Mouse (Mus musculus) ovary, adult 18-20 months (tissue): ENCODE data around the gene B3glct.

Experiments
- DNase-seq: peaks from one replicate; pipeline ENCODE4 v3.0.0; 2022; ENCODE audit warnings: low spot score, mixed read lengths

Gene B3glct

DNA sequence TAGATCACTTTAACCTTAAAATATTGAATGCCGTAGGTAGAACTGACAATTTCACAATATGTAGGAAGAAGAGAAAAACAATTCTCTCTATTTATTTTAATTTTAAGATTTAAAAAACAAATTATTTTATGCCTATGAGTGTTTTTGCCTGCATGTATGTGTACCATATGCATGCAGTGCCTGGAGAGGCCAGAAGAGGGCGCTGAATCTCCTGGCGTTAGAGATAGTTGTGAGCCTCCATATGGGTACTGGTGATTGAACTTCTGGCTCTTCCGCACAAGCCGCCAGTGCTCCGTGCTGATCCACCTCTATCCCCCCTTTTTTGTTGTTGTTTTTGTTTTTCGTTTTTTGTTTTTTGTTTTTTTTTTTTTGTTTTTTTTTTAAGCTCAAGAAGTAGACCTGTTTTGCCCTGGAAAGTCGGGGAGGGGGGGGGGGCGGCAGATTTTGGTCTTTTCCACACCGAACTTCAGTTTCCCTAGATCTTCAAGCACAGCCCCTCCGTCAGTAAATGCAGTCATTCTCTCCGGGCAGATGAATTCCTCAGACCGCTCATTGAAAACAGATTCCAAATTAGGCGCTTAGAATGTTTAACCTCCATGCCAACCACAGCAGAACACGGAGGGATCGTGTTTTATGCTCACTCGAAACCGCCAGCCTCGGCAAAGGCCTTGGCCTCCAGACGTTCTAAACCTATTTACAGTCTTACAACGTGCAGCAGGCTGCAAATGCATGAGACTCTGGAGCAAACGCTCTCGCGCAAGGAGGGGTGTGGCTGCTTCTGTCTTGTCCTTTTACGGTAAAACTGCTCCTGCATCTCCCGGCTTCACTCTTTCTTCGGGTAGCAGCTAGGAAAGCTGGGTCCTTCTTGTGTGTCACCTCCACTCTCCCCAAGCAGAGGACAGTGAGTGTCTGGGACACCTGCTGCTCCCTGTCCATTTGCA, 70.9 kb downstream of the B3glct start:
- DNase-seq = no peak

DNA sequence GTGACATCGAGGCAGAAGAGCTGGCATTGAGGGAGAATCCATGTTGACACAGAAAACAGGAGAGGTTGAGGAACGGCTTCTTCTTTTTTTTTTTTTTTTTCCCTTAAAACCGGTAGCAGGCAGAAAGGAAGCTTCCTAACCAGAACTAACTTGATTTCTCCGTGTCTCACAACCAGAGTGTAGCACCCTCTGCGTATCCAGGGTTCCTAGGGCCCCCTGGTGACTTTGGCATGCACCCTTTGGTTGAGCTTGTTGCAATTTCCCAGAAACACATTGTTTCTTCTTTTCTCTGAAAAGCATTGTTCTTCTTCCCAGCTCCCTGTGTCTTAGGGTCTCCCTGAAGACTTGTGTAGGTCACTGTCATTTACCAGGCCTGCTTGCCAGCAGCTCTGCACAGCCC, 73.8 kb downstream of the B3glct start:
- DNase-seq = no peak

DNA sequence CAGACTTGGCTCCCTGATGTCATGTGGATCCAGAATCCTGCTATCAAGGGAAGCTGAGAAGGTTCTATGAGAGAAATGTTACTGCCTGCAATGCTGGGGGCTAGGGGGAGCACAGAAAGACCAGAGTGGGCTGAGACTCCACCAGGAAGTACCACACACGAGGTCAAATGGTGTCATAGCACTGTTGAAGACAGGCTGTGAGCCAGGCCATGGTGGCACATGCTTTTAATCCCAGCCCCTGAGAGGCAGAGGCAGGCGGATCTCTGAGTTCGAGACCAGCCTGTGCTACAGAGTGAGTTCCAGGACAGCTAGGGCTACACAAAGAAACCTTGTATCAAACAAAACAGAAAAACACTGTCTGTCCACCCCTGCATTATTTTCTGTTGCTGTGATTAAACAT, 75.0 kb downstream of the B3glct start:
- DNase-seq = no peak

- no peak for DNase-seq
Measured at GRCm38 (mm10) chr5:149767116-149767515, 89.1 kb downstream of the B3glct start.

DNA sequence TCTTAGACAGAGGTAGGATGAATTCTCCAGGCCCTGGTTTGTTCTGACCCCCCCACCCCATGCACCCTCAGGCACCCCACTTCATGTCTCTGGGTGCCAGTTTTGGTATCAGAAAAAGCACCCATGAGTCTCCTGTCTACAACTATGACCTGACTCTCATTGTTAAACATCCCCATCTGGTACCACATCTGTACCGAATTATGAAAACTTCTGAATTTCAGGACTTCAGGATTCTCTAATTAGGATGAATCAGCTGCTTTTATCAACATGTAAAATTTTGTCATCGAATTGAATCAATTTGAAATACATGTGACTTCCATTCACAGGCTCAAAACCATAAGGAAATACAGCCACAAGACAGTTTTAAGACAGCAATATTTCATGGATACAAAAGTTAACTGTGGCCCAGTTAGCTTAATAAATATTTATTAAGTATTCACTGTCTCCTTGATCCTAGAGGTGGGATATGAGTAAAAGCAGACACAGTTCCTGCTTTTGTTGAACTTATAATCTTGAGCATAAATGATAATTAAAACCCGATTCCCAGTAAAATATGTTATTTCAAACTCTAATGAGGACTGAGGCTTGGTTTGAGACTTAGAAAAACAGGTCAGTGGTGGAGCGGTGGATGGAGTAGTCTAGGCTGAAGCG, 89.7 kb downstream of the B3glct start:
- DNase-seq = no peak

- DNase-seq = no peak
Measured at GRCm38 (mm10) chr5:149769666-149770065, 91.6 kb downstream of the B3glct start.

DNA sequence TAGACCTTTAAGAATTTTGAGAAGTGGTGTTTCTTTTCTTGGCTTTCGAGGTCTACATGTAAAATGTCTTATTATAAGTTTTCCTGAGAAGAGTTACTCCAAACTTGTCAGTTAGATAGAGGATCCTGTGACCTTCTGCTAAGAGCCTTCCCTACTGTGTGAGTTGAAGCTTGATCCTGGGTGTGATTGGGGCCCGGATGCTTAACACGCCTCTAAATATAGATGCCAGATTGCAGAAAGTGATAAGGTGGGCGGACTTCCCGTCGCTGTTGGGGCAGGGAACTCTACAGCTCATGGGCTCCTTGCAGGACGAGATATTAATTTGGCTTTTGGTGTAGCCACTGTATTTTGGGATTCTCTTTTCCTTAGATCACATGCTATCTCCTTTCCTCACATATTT, 98.0 kb downstream of the B3glct start:
- no peak for DNase-seq

DNA sequence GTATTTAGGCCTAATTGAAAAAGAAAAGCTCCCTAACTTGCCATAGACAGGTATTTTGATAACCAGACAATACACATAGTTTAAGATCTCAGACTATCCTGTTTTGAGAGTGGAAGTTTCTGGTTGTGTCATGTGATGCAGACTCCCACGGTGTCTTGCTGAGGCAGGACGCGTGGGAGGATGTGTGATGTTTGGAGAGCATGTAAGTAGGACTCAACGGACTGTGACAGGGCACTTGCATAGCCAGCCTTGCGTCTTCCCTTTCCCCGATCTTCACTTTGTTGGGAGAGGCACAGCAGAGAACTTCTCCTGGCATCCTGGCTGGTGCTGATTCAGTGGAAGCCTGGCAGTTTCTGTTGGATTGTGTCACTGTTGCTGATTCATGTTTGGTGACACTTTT, 101.7 kb downstream of the B3glct start:
- no peak for DNase-seq

- DNase-seq = no peak
Measured at GRCm38 (mm10) chr5:149780411-149780810, 102.4 kb downstream of the B3glct start.

- no peak for DNase-seq
Measured at GRCm38 (mm10) chr5:149790087-149790486, 112.1 kb downstream of the B3glct start.

GRCm38 (mm10) chr5:149810071-149810470, 132.0 kb downstream of the B3glct start:
- DNase-seq = no peak

DNA sequence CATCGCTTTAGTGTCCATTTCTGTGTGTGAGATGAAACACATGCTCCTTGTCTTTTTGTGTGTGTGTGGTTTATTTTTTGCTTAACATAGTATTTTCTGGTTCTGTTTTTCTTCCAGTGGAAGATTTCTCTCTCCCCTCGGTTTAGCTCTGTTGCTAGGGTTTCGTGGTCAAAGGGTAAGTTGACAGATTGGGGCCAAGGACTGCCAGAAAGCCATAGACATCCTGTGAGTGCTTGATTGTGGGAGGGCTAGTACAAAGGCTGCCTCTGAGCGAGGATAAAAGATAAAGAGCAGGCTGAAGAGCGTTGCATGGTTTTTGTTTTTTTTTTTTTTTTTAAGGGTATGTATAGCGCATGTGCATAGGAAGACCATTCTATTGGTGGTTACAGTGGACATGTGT, 133.8 kb downstream of the B3glct start:
- no peak for DNase-seq
